8 mouse cellular contexts compared by ENCODE assay signal in the genomic region with DNA sequence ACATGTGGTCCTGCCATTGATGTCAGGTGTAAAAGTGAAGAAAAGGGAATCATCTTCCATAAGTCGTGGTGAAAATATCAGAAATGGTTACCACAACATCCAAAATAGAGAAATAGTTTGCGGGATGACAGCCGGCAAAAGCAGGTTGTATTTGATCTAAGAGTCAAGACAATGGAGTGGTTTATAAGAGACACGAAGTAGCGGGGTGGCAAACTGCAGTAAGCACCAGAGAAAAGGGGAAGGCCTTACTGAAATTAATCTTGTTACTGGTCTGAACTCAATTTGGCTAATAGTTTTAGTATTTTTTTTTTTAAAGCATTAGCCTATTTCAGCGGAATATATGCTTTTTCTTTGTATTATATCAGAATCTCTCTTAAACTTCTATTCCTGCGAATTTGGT. TPM values are rescaled to one million over a fixed set of nuclear protein-coding genes. Genes with fewer than 3 reads are reported as not detected.
DNase-seq lines count a peak whose midpoint lies in the region; ATAC-seq and TF ChIP-seq lines count a peak whose summit lies in the region.

No protein-coding gene starts in this region.

- 10% methylated on average over 7 of the region's 7 CpGs for WGBS in embryonic facial prominence, embryonic 14.5 days
- WGBS in intestine, postnatal 0 days = 11% methylated on average over 7 of the region's 7 CpGs
- 16% methylated on average over 7 of the region's 7 CpGs for WGBS in neural tube, embryonic 13.5 days

- no peaks in the 10 kb centered on the region for H3K36me3 ChIP-seq in embryonic facial prominence, embryonic 14.5 days (ENCODE audit: control insufficient read depth, insufficient read depth, low read length)
- H3K36me3 ChIP-seq in intestine, postnatal 0 days (ENCODE audit: control insufficient read depth, insufficient read depth) = no peaks in the 10 kb centered on the region
- no peaks in the 10 kb centered on the region for H3K36me3 ChIP-seq in neural tube, embryonic 13.5 days

- TF ChIP-seq CTCF in layer of hippocampus, adult 2 months (conservative IDR thresholded peaks at IDR 0.05) = no peak
- no peak for TF ChIP-seq CTCF in intestine, postnatal 0 days (IDR thresholded peaks at IDR 0.05; ENCODE audit: low read depth)

- peak overlapping the region; percentile 100 for H3K27ac ChIP-seq in layer of hippocampus, adult 2 months
- H3K27ac ChIP-seq in embryonic facial prominence, embryonic 14.5 days (replicated peaks; ENCODE audit: low read depth, low read length) = peak overlapping the region; percentile 99
- H3K27ac ChIP-seq in intestine, postnatal 0 days (ENCODE audit: low read depth, low read length) = no peak overlapping the region
- H3K27ac ChIP-seq in neural tube, embryonic 13.5 days (replicated peaks) = peak overlapping the region; percentile 98

- H3K4me1 ChIP-seq in embryonic facial prominence, embryonic 14.5 days (ENCODE audit: control insufficient read depth, insufficient read depth, low read length) = peaks cover 16% of the 10 kb centered on the region
- no peaks in the 10 kb centered on the region; the same call in 1 of the 2 replicates for H3K4me1 ChIP-seq in intestine, postnatal 0 days (replicated peaks; ENCODE audit: control insufficient read depth, insufficient read depth, low read length)
- H3K4me1 ChIP-seq in neural tube, embryonic 13.5 days (replicated peaks) = peaks cover 48% of the 10 kb centered on the region

- peak overlapping the region; percentile 100; the same call in 1 of the 2 replicates for H3K9ac ChIP-seq in embryonic facial prominence, embryonic 14.5 days (ENCODE audit: low read depth, low read length)
- peak overlapping the region; percentile 100 for H3K9ac ChIP-seq in intestine, postnatal 0 days (ENCODE audit: low read depth, low read length)
- peak overlapping the region; percentile 100 for H3K9ac ChIP-seq in neural tube, embryonic 13.5 days

- peak overlapping the region; percentile 96 for H3K4me3 ChIP-seq in layer of hippocampus, adult 2 months
- H3K4me3 ChIP-seq in embryonic facial prominence, embryonic 14.5 days (ENCODE audit: low read depth, low read length) = peak overlapping the region; percentile 95
- H3K4me3 ChIP-seq in intestine, postnatal 0 days (ENCODE audit: low read depth, low read length) = peak overlapping the region; percentile 95
- H3K4me3 ChIP-seq in neural tube, embryonic 13.5 days = peak overlapping the region; percentile 90

- no peak for ATAC-seq in embryonic facial prominence, embryonic 14.5 days (ENCODE audit: low read depth)
- ATAC-seq in intestine, postnatal 0 days = no peak
- no peak for ATAC-seq in neural tube, embryonic 13.5 days (ENCODE audit: low read depth)

- no peaks in the 10 kb centered on the region for H3K27me3 ChIP-seq in embryonic facial prominence, embryonic 14.5 days (replicated peaks; ENCODE audit: control insufficient read depth, insufficient read depth, low read length)
- no peaks in the 10 kb centered on the region for H3K27me3 ChIP-seq in intestine, postnatal 0 days (replicated peaks; ENCODE audit: control insufficient read depth, insufficient read depth, low read length)
- no peaks in the 10 kb centered on the region for H3K27me3 ChIP-seq in neural tube, embryonic 13.5 days

- no peaks in the 10 kb centered on the region for H3K9me3 ChIP-seq in embryonic facial prominence, embryonic 14.5 days (ENCODE audit: control insufficient read depth, low read length)
- no peaks in the 10 kb centered on the region for H3K9me3 ChIP-seq in intestine, postnatal 0 days (ENCODE audit: control insufficient read depth)
- H3K9me3 ChIP-seq in neural tube, embryonic 13.5 days = no peaks in the 10 kb centered on the region

- DNase-seq in layer of hippocampus, adult 2 months (ENCODE audit: low spot score in 2 of 2) = no peak
- no peak for DNase-seq in layer of hippocampus, adult 9-11 months
- DNase-seq in embryonic facial prominence, embryonic 14.5 days (ENCODE audit: low spot score) = no peak
- DNase-seq in retina, embryonic 14.5 days (ENCODE audit: low spot score) = no peak
- DNase-seq in left cerebral cortex, postnatal 4 days = no peak
- DNase-seq in thymus, postnatal 4 days = no peak

- peak overlapping the region; percentile 71 for H3K4me2 ChIP-seq in embryonic facial prominence, embryonic 14.5 days (ENCODE audit: low read depth, low read length)
- peak overlapping the region; percentile 92 for H3K4me2 ChIP-seq in intestine, postnatal 0 days (replicated peaks; ENCODE audit: low read depth)
- peak overlapping the region; percentile 53 for H3K4me2 ChIP-seq in neural tube, embryonic 13.5 days

- intact Hi-C loops in left cerebral cortex, postnatal 4 days (cut with DNase I) = no loop called here

RNA-seq across cellular contexts. Expression of gene Ppm1a, which starts 2.7 kb away (rescaled TPM):
- 100 to 1,000 TPM; 244 to 254 TPM for total RNA-seq in layer of hippocampus, adult 2 months (2021)
- polyA plus RNA-seq in embryonic facial prominence, embryonic 14.5 days (2014; fragmentation: Nextera tagmentation; extraction: Ambion mirVana) = 82.5 and 84.3 TPM in 2 replicates
- 73.1 and 73.8 TPM in 2 replicates for polyA plus RNA-seq in intestine, postnatal 0 days (2015; fragmentation: Nextera tagmentation; extraction: Ambion mirVana)
- 75.4 and 77.2 TPM in 2 replicates for polyA plus RNA-seq in neural tube, embryonic 13.5 days (2015; fragmentation: Nextera tagmentation; extraction: Ambion mirVana)
- 100 to 1,000 TPM; 234 to 247 TPM for total RNA-seq in left cerebral cortex, postnatal 4 days (2021)
